Mouse (Mus musculus): ENCODE results near the gene 6430548M08Rik. TPM values are rescaled to one million over a fixed set of nuclear protein-coding genes. Genes with fewer than 3 reads are reported as not detected.

The 6430548M08Rik gene
- polyA plus RNA-seq, 1 experiment from 2014 or later = 3.7 TPM

DNA sequence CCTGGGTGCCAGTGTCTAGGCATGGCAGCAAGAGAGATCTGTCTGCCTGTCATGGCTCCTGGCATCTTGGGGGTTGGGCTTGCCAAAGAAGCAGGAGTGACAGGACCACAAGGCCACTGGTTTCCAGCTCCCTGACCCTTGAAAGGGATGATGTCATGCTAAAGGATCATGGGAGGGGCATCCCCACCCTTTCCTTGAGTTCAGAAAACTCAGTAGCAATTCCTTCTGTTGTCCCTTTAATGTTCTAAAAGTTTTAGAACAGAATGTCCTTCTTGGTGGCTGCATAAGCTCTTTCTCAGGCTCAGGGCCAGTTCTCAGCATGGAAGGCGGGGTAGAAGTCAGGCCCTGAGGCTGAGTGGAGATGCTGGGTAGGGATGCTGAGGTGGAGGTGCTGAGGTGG lies 59.2 kb downstream of the 6430548M08Rik start:
- H3K27ac ChIP-seq = no peak overlapping the region
- no peaks in the 10 kb centered on the region for H3K36me3 ChIP-seq
- no peaks in the 10 kb centered on the region for H3K9me3 ChIP-seq
- no peak overlapping the region for H3K9ac ChIP-seq
- peaks cover 55% of the 10 kb centered on the region for H3K27me3 ChIP-seq
- peaks cover 20% of the 10 kb centered on the region for H3K4me1 ChIP-seq
- H3K4me3 ChIP-seq = no peak overlapping the region
- WGBS = 74% methylated on average over 1 of the region's 1 CpGs
- no peak overlapping the region for H3K4me2 ChIP-seq
- ATAC-seq (ENCODE audit: insufficient number of reproducible peaks, insufficient read depth, low FRiP score, low TSS enrichment, low read depth) = no peak

DNA sequence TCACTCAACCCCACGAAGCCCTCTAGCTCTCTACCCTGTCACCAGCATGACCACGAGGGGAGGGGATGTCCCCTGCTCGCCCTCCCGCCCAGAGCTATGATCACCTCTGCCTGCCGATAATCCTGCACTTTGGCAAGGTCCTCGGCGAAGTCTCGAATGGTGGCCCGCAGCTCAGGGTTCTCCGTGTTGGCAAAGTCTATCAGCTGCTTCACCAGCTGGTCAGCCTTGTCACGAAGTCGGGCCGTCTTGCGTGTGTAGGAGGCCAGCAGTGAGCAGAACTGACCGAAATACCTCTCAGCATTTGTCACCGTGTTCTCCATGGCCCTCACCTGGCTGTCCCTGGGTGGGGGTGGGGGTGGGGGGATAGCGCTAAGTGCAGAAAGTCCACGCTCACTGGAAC lies 60.7 kb downstream of the 6430548M08Rik start:
- 40% methylated on average over 18 of the region's 18 CpGs for WGBS
- no peak overlapping the region for H3K27ac ChIP-seq
- no peaks in the 10 kb centered on the region for H3K9me3 ChIP-seq
- H3K9ac ChIP-seq = no peak overlapping the region
- H3K4me2 ChIP-seq = no peak overlapping the region
- no peaks in the 10 kb centered on the region for H3K36me3 ChIP-seq
- peaks cover 46% of the 10 kb centered on the region for H3K27me3 ChIP-seq
- peaks cover 32% of the 10 kb centered on the region for H3K4me1 ChIP-seq
- no peak overlapping the region for H3K4me3 ChIP-seq
- ATAC-seq (ENCODE audit: insufficient number of reproducible peaks, insufficient read depth, low FRiP score, low TSS enrichment, low read depth) = no peak

DNA sequence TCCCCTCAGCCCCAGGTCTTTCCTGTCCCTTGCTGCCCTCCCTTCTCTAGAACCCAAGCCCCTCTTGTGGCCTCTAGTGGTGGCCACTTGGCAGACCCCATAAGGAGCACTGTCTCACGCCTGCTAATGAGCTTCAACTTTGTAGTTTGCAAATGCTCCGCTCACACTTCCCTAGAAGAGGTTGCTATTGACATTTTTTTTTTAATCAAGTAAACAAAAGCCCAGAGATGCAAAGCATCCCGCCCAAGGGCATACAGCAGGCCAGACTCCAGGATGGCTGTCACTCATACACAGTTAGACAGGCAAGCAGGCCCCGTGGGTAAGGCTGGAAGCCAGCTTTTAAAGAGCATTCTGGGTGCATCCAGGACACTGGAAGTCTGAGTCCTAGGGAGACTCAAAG lies 62.7 kb downstream of the 6430548M08Rik start:
- Histone ChIP-seq H3K27ac (no peak overlapping the region), H3K4me1 (peaks cover 39% of the 10 kb centered on the region), H3K36me3 (no peaks in the 10 kb centered on the region), H3K9ac (0 out of 2 replicates have a peak overlapping the region, but pooled peaks have one; percentile 1), H3K4me3 (no peak overlapping the region), H3K9me3 (no peaks in the 10 kb centered on the region), H3K4me2 (no peak overlapping the region), H3K27me3 (peaks cover 45% of the 10 kb centered on the region)
- no peak for ATAC-seq (ENCODE audit: insufficient number of reproducible peaks, insufficient read depth, low FRiP score, low TSS enrichment, low read depth)
- WGBS = 22% methylated on average over 4 of the region's 4 CpGs

DNA sequence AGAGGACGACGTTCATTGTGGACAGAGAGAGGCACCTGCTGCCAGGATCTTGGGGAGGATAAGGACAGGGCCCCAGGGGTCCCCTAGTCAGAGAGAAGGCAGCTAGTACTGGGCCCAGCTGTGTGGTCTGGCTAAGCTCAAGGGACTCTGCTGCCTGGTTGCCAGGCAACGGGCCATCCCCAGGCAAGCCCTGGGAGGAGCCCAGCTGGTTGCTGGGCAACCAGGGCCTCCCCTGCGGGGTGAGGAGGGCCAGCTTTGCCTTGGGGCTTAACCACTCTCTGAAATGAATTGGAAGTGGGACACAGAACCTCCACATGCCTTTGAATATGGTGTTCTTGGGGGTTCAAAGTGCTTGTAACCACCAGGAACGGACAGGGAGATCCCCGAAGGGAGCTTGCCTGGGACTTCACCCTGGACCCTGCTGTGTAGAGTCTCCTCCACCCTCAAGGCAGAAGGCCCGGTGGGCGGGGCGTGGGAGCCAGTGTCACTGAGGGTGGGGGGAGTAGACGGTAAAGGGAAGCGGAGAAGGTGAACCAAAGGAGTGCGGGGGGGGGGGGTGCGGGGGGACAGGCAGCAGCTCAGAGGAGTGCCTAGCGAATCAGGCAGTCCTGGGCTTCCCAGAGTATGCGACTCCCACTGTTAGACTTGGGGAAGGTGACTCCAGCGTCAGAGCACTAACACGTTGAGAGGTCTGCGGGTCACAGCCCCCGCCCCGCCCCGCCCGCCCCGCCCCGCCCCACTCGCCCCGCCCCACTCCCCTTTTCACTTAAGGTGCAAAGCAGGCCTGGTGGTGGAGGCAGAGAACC lies 63.6 kb downstream of the 6430548M08Rik start, which contains the start of gene Fam92b:
Gene Fam92b, minus strand, starts transcription at position 149 of the 806 bp plus-strand sequence.
- H3K36me3 ChIP-seq = no peaks in the 10 kb centered on the region
- ATAC-seq (ENCODE audit: insufficient number of reproducible peaks, insufficient read depth, low FRiP score, low TSS enrichment, low read depth) = peak; percentile 48
- 0% methylated on average over 24 of the region's 26 CpGs for WGBS
- no peaks in the 10 kb centered on the region for H3K9me3 ChIP-seq
- H3K4me2 ChIP-seq = peak within 1 kb of the TSS; percentile 52
- peaks cover 39% of the 10 kb centered on the region for H3K4me1 ChIP-seq
- H3K27me3 ChIP-seq = peaks cover 45% of the 10 kb centered on the region
- H3K4me3 ChIP-seq = peak within 1 kb of the TSS; percentile 10; the same call in 1 of the 2 replicates
- peak within 1 kb of the TSS; percentile 51; the same call in 1 of the 2 replicates for H3K9ac ChIP-seq
- H3K27ac ChIP-seq = 0 out of 2 replicates have a peak within 1 kb of the TSS, but pooled peaks have one; percentile 3

DNA sequence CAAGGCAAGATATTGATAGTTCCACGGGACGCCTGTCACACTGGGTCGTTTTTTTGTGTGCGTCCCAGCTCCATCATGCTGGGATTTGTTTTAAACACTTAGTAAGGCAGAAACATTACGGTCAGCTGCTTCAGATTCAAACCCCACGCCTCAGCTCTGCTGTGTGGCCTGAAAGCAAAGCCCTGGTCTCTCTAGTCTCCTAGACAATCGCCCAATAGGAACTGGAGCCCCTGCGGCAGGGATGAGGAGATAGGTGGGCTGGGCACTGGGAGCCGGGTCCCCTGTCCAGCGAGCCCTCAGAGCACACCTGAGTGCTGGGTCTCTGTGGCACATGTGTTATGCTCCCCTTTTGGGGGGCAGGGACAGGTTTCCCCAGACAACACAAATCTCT lies 64.2 kb downstream of the 6430548M08Rik start:
- Histone ChIP-seq H3K4me3 (0 out of 2 replicates have a peak overlapping the region, but pooled peaks have one; percentile 10), H3K27me3 (peaks cover 45% of the 10 kb centered on the region), H3K36me3 (no peaks in the 10 kb centered on the region), H3K9me3 (no peaks in the 10 kb centered on the region), H3K4me2 (peak overlapping the region; percentile 52), H3K9ac (peak overlapping the region; percentile 51; the same call in 1 of the 2 replicates), H3K27ac (no peak overlapping the region), H3K4me1 (peaks cover 39% of the 10 kb centered on the region)
- no peak for ATAC-seq (ENCODE audit: insufficient number of reproducible peaks, insufficient read depth, low FRiP score, low TSS enrichment, low read depth)
- 6% methylated on average over 10 of the region's 10 CpGs for WGBS

DNA sequence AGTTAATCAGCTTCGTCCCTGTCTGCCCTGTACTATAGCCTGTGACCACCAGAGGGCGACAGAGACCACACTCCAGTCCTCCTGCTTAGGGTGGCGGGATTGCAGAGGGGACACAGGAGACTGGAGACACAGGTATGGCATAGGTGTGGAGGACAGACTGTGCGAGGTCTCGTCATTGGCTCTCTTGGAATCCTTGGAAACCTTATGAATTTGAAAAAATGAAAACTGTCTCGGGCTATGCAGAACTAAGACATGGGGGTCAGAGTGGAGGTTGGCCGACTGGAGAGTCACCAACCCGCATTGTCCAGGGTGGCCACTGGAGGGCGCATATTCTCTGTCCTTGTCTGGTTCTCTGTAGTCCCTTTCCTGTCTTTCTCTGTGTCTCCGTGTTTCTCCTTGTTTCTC lies 65.1 kb downstream of the 6430548M08Rik start:
- Histone ChIP-seq H3K4me1 (peaks cover 40% of the 10 kb centered on the region), H3K9ac (no peak overlapping the region), H3K27me3 (peaks cover 44% of the 10 kb centered on the region), H3K27ac (peak overlapping the region; percentile 51; the same call in 1 of the 2 replicates), H3K4me3 (peak overlapping the region; percentile 27), H3K36me3 (no peaks in the 10 kb centered on the region), H3K9me3 (no peaks in the 10 kb centered on the region), H3K4me2 (peak overlapping the region; percentile 57)
- WGBS = 0% methylated on average over 10 of the region's 10 CpGs
- ATAC-seq (ENCODE audit: insufficient number of reproducible peaks, insufficient read depth, low FRiP score, low TSS enrichment, low read depth) = 0 out of 2 replicates have a peak, but pooled peaks have one; percentile 17

DNA sequence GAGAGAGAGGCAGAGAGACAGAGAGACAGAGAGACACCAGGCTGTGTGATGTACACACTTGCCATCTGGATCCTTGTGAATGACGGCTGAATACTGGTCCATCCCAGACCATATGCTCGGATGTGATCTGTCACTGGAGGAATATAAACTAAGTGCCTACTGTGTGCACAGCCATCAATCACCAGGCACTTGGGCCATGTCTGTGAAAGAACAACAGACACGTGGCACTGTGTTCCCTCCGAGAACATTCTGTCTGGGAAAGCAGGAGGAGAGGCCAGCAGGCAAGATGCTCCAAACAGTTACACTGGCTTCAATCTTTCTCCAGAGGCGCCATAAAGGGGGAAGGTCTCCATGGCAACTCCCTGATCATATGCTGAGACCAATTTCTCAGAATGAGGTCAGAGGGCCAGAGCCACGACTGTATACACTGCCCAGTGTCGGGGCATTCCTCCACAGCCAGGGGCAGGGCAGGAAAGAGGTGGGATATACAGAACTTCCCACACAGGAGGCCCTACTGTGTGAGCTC lies 66.6 kb downstream of the 6430548M08Rik start:
- no peak for ATAC-seq (ENCODE audit: insufficient number of reproducible peaks, insufficient read depth, low FRiP score, low TSS enrichment, low read depth)
- Histone ChIP-seq H3K27me3 (peaks cover 29% of the 10 kb centered on the region), H3K4me2 (no peak overlapping the region), H3K36me3 (no peaks in the 10 kb centered on the region), H3K9ac (no peak overlapping the region), H3K27ac (no peak overlapping the region), H3K9me3 (no peaks in the 10 kb centered on the region), H3K4me3 (no peak overlapping the region), H3K4me1 (peaks cover 54% of the 10 kb centered on the region)
- WGBS = 42% methylated on average over 7 of the region's 7 CpGs

DNA sequence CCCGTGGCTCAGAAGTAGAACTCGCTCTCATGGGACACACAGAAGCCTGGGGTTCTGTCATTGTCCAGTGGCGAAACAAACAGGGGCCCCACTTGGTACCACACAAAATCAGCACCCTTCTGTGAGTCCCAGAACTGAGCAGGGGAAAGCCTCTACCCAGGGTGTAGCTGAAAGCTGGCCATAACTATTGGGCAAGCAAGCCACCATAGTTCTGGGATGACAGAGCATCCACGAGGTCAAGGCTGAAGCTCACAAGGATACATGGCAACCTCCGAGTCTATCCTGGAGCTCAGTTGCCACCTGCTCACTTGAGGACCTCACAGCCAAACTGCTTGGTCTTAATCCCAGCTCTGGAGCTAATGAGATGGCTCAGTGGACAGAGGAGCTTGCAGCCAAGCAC lies 67.3 kb downstream of the 6430548M08Rik start:
- H3K27me3 ChIP-seq = peaks cover 21% of the 10 kb centered on the region
- H3K4me1 ChIP-seq = peaks cover 62% of the 10 kb centered on the region
- ATAC-seq (ENCODE audit: insufficient number of reproducible peaks, insufficient read depth, low FRiP score, low TSS enrichment, low read depth) = no peak

DNA sequence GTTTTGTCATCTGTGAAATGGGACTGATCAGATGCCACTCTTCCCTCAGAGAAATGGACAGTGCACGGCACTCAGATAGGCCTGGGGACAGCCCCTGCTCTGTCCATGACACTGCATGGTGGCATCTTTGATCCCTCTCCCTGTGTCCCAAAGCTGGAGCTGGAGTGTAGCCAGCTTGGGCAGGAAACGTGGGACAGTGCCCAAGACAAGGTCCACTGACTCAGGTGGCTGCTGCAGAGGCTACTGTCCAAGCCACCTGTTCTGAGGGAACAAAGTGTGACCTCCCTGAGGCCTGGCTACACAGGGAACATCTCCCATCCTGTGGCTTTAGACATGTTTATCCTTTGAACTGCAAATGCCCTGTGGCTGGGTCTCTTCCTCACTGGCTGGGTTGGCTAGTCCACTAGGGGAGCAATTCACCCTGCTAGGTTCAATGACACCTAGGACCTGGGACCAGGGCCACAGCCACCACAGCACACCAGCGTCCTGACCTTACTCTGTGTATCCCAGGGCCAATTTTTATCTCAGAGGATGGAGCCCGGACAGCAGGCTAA lies 68.0 kb downstream of the 6430548M08Rik start:
- 78% methylated on average over 4 of the region's 4 CpGs for WGBS
- ATAC-seq (ENCODE audit: insufficient number of reproducible peaks, insufficient read depth, low FRiP score, low TSS enrichment, low read depth) = no peak
- Histone ChIP-seq H3K36me3 (no peaks in the 10 kb centered on the region), H3K4me3 (no peak overlapping the region), H3K27ac (no peak overlapping the region), H3K4me2 (no peak overlapping the region), H3K27me3 (peaks cover 15% of the 10 kb centered on the region), H3K4me1 (peaks cover 61% of the 10 kb centered on the region), H3K9me3 (no peaks in the 10 kb centered on the region), H3K9ac (no peak overlapping the region)

More for the DNA sequence above, 67.3 kb downstream of the 6430548M08Rik start:
- no peaks in the 10 kb centered on the region for H3K36me3 ChIP-seq
- H3K27ac ChIP-seq = no peak overlapping the region
- no peak overlapping the region for H3K9ac ChIP-seq
- 86% methylated on average over 5 of the region's 5 CpGs for WGBS
- no peak overlapping the region for H3K4me2 ChIP-seq
- no peaks in the 10 kb centered on the region for H3K9me3 ChIP-seq
- H3K4me3 ChIP-seq = no peak overlapping the region

DNA sequence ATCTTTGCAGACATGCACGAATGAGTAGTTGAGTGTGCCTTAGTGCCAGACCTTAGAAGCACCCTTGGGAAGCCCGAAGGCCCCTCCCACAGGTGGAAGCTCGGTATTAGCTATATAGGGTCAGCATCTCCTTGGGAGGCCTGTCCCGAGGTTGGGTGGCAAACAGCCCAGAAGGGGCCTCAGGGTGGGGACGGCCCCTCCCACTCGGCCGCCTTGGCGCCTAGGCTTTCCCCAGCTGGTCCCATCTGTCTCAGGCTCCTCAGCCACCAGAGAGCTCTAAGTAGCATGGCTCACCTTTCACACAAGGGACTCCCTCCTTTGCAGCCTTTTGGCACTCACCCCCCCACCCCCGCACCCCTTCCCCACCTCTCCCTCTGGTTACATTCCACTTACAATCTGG lies 70.4 kb downstream of the 6430548M08Rik start:
- ATAC-seq (ENCODE audit: insufficient number of reproducible peaks, insufficient read depth, low FRiP score, low TSS enrichment, low read depth) = no peak
- Histone ChIP-seq H3K9me3 (no peaks in the 10 kb centered on the region), H3K4me1 (peaks cover 38% of the 10 kb centered on the region), H3K27me3 (no peaks in the 10 kb centered on the region), H3K9ac (0 out of 2 replicates have a peak overlapping the region, but pooled peaks have one; percentile 32), H3K4me3 (no peak overlapping the region), H3K27ac (peak overlapping the region; percentile 9; the same call in 1 of the 2 replicates), H3K36me3 (no peaks in the 10 kb centered on the region), H3K4me2 (no peak overlapping the region)
- 19% methylated on average over 9 of the region's 9 CpGs for WGBS

DNA sequence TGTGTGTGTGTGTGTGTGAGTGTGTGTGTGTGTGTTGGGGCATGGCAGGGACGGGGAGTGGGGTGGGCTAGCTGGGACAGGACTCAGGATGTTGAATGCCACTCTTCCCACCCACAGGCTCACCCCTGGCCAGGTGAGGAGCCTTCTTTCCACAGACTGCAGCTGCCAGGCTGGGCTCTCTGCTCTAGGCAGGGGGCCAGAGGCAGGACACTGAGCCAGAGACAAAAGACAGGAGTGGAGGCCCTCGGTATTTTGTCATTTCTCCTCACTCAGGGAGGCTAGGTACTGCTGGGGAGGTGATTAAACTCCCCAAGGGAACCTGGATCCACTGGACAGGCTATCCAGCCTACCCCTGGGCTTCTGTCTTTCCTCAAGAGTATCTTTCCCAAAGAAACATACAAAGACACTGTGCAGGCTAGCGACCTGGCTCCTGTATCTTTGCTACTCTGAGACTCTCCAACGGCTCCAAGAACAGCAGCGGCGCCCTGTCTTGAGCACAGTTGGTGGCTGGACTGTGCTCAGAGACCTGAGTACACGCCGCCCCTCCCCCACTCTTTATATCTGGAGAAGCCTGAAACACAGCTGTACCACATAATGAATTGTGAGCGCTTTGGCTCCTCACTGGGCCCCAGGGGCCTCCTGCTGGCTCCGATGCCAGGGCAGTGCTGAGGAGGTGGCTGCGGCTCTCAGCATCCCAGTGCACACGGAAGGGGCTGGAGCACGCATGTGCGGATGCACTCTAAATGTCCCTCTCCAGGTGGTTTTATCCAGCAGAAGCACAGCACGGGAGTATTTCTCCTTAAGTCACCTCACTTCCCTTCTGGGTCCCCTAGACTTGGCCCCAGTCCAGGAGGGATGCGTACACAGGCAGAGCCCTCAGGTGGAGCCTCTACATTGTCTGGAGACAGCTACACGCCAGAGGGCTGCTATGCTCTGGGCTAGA lies 71.2 kb downstream of the 6430548M08Rik start:
- 16% methylated on average over 17 of the region's 17 CpGs for WGBS
- ATAC-seq (ENCODE audit: insufficient number of reproducible peaks, insufficient read depth, low FRiP score, low TSS enrichment, low read depth) = peak; percentile 29; the same call in 1 of the 2 replicates
- peak overlapping the region; percentile 49 for H3K9ac ChIP-seq
- H3K4me3 ChIP-seq = no peak overlapping the region
- peaks cover 37% of the 10 kb centered on the region for H3K4me1 ChIP-seq
- no peaks in the 10 kb centered on the region for H3K9me3 ChIP-seq
- peak overlapping the region; percentile 80 for H3K27ac ChIP-seq
- H3K36me3 ChIP-seq = no peaks in the 10 kb centered on the region
- H3K27me3 ChIP-seq = no peaks in the 10 kb centered on the region
- peak overlapping the region; percentile 33 for H3K4me2 ChIP-seq
